Mouse (Mus musculus) embryo, embryonic 11.5 days (tissue): ENCODE data around the gene Tex46.

Experiments
- DNase-seq: peaks from one replicate; pipeline ENCODE4 v3.0.0-alpha.2; 2012; ENCODE audit warnings: low read depth, low spot score

Tex46 gene

GRCm38 (mm10) chr4:136610387-136610856, at the start of gene Tex46:
Gene Tex46, plus strand, starts transcription at chr4:136610437.
- DNase-seq = no peak

GRCm38 (mm10) chr4:136562755-136563154, 47.5 kb upstream of the Tex46 start:
- no peak for DNase-seq

GRCm38 (mm10) chr4:136568629-136569028, 41.6 kb upstream of the Tex46 start:
- DNase-seq = no peak

DNA sequence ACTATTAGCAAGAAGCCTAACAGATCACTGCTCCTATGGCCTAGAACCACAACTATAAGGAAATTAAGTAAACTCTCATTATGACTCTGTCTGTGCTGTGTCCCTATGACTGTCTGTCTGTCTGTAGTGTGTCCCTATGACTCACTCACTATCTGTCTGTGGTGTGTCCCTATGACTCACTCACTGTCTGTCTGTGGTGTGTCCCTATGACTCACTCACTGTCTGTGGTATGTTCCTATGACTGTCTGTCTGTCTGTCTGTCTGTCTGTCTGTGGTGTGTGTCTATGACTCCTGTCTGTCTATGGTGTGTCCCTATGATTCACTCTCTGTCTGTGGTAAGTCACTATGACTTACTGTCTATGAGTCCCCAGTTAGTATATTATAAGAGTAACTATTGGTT, 40.2 kb upstream of the Tex46 start:
- no peak for DNase-seq

- no peak for DNase-seq
Measured at GRCm38 (mm10) chr4:136581885-136582284, 28.4 kb upstream of the Tex46 start.

GRCm38 (mm10) chr4:136587221-136587827, 22.9 kb upstream of the Tex46 start:
- no peak for DNase-seq

GRCm38 (mm10) chr4:136588003-136588402, 22.2 kb upstream of the Tex46 start:
- no peak for DNase-seq

GRCm38 (mm10) chr4:136592111-136592510, 18.1 kb upstream of the Tex46 start:
- no peak for DNase-seq

DNA sequence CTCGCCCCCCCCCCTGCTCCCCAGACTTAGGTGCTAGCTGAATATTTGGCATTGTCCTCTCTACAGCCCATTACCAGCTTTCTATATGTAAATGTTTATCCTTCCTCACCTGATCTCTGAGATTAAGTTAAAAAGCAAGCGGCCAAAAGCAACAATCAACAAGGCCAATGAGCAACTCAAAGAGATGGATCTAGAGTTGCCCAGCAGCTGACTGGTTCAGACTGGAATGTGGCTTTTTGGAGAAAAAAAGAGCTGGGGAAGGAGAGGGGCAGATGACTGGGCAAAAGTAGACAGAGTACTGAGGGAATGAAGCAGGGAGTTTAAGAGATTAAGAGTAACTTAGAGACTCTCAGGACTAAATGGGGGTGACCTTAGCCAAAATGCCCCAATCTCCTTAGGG, 16.2 kb upstream of the Tex46 start:
- no peak for DNase-seq

GRCm38 (mm10) chr4:136595221-136595620, 15.0 kb upstream of the Tex46 start:
- DNase-seq = no peak

GRCm38 (mm10) chr4:136598268-136598876, 11.9 kb upstream of the Tex46 start:
- no peak for DNase-seq

GRCm38 (mm10) chr4:136599869-136600268, 10.4 kb upstream of the Tex46 start:
- no peak for DNase-seq

- DNase-seq = no peak
Measured at GRCm38 (mm10) chr4:136600536-136600935, 9.7 kb upstream of the Tex46 start.

- peak; percentile 19 for DNase-seq
Measured at GRCm38 (mm10) chr4:136601476-136601875, 8.8 kb upstream of the Tex46 start.

DNA sequence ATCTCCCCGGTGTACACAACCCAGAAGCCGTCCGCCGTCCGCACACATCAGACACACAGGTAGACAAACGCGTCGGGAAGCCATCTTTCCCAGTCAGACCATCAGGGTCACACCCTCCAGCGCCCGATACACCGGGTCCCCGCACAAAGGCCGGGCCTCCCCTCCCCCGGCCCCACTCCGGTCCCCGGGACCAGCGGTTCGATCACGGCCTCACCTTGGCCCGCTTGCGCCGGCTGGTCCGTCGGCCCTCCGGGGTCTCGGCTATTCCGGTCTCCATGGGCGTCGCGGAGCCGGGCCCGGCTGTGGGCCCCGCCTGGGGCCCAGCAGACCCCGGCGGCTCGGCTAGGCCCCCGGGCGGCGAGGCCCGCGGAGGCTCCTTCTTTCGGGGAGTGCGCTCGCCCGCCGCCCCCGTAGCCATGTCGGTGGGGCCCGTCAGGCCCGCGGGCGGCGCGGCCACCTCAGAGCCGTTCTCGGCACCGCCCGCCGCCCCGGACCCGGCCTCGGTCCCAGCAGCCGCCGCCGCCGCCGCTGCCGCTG, 8.2 kb upstream of the Tex46 start:
- DNase-seq = peak; percentile 35

- peak; percentile 95 for DNase-seq
Measured at GRCm38 (mm10) chr4:136602568-136602967, 7.7 kb upstream of the Tex46 start, which contains the start of gene Kdm1a. Gene Kdm1a, minus strand, starts transcription at chr4:136602723.

- DNase-seq = no peak
Measured at GRCm38 (mm10) chr4:136605756-136606485, 4.3 kb upstream of the Tex46 start.

DNA sequence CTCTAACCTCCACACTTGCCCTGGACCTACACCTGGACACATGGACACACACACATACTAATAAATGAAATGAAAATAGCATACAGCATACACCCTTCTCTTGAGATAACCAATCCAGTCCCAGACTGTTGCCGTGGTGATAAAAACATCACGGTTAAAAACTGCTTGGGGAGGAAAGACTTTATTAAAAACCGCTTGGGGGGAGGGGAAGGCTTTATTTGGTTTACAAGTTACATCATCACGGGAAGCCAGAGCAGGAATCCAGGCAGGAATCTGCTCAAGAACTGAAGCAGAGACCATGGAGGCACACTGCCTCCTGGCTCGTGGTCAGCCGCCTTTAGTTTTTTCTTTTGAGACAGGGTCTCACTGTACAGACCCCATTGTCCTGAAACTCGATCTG, 3.4 kb downstream of the Tex46 start:
- DNase-seq = no peak

GRCm38 (mm10) chr4:136621336-136621735, 11.1 kb downstream of the Tex46 start:
- peak; percentile 51 for DNase-seq

DNA sequence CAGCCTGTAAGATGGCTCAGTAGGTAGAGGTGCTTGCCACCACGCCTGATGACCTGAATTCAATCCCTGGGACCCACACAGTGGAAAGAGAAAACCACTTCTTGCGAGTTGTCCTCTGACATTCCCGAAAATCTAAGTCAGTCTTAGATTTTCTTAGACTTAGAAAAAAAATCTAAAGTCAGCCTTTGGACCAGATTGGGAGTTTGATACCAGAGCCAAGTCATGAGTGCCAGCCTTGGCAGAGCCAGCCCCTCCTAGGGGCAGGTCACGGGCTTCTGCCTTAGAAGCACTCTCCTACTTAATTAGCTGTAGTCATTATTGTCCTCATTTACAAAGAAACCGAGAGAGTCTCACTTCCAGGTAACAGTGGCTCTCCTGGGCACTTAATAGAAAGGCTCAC, 11.7 kb downstream of the Tex46 start:
- DNase-seq = no peak

- DNase-seq = no peak
Measured at GRCm38 (mm10) chr4:136622388-136622787, 12.2 kb downstream of the Tex46 start, which contains the start of gene Lactbl1. Gene Lactbl1, plus strand, starts transcription at chr4:136622621.

DNA sequence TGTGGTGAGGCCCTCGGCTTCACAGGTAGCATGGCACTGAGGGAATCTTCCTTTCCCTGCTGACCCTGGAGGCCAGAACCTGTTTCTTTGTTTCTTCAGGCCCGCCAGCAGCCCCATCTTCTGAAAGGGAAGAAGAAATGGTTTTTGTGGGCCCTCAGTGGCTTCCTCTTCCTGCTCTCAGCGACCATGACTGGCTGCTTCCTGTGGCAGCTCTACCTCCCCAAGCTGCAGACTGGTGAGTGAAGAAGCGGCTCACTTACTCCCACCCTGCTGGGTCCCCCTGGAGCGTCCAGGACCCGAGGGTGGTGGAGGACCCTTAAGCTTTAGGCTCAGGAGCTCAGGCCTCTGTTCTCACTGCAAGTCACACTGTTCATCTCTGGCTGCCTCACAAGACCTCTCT, 16.4 kb downstream of the Tex46 start:
- no peak for DNase-seq
